Mouse (Mus musculus) intestine, postnatal 0 days (tissue): ENCODE data around the gene Syne2. TPM values are rescaled to one million over a fixed set of nuclear protein-coding genes. Genes with fewer than 3 reads are reported as not detected.

Experiments used
- ATAC-seq: fragments of 200-750 bp; cut with Nextera tagmentation; 2 replicates; pipeline ENCODE4 v1.8.0; 2017; ENCODE audit warnings: mild to moderate bottlenecking, moderate TSS enrichment, moderate library complexity
- H3K27ac ChIP-seq: fragments of 300-500 bp; sonication (generic); 2 replicates; pipeline ENCODE4 v1.5.1; 2014; ENCODE audit warnings: mild to moderate bottlenecking, low read depth, low read length, moderate library complexity
- H3K27me3 ChIP-seq: fragments of 300-500 bp; sonication (generic); replicated peaks from 2 replicates; pipeline ENCODE4 v1.6.1; 2014; ENCODE audit warnings: low read length, mixed read lengths; ENCODE audit not compliant: control insufficient read depth, insufficient read depth
- H3K36me3 ChIP-seq: fragments of 300-500 bp; sonication (generic); 2 replicates; pipeline ENCODE4 v1.6.1; 2014; ENCODE audit warnings: mild to moderate bottlenecking, moderate library complexity; ENCODE audit not compliant: control insufficient read depth, insufficient read depth
- H3K4me1 ChIP-seq: fragments of 300-500 bp; sonication (generic); replicated peaks from 2 replicates; pipeline ENCODE4 v1.6.1; 2014; ENCODE audit warnings: antibody characterized with exemption, low read length, mixed read lengths; ENCODE audit not compliant: control insufficient read depth, insufficient read depth
- H3K4me2 ChIP-seq: fragments of 300-500 bp; sonication (generic); replicated peaks from 2 replicates; pipeline ENCODE4 v1.6.1; 2014; ENCODE audit warnings: low read depth, mild to moderate bottlenecking, moderate library complexity
- H3K4me3 ChIP-seq: fragments of 300-500 bp; sonication (generic); 2 replicates; pipeline ENCODE4 v1.5.1; 2014; ENCODE audit warnings: low read depth, low read length
- H3K9ac ChIP-seq: fragments of 300-500 bp; sonication (generic); 2 replicates; pipeline ENCODE4 v1.6.1; 2014; ENCODE audit warnings: mild to moderate bottlenecking, low read depth, low read length
- H3K9me3 ChIP-seq: fragments of 300-500 bp; sonication (generic); 2 replicates; pipeline ENCODE4 v1.6.1; 2016; ENCODE audit warnings: mixed run types; ENCODE audit not compliant: control insufficient read depth
- CTCF ChIP-seq: sonication (generic); IDR thresholded peaks from 2 replicates; pipeline ENCODE4 v1.5.1; 2016; ENCODE audit warnings: low read depth, mild to moderate bottlenecking, control low read depth, antibody characterized with exemption, moderate library complexity
- WGBS: fragments of 180-500 bp; shearing (Covaris S2); extraction: QIAGEN DNeasy Blood & Tissue Kit; methylation state at CpG from one replicate; pipeline ENCODE4 v1.1.7; 2014; 5-methylcytosine and 5-hydroxymethylcytosine counted together
- polyA plus RNA-seq: library from polyadenylated mRNA; unstranded; fragments of >200 nt; fragmentation: Nextera tagmentation; extraction: Ambion mirVana; gene quantifications from 2 replicates; pipeline ENCODE4 v1.2.1, GENCODE M21; 2015

Syne2 gene
- polyA plus RNA-seq, 1 experiment from 2014 or later = 14.5 TPM

- no peak for ATAC-seq
- TF ChIP-seq CTCF = peak; percentile 50
Measured at GRCm38 (mm10) chr12:75901721-75902120, 83.8 kb downstream of the Syne2 start.

DNA sequence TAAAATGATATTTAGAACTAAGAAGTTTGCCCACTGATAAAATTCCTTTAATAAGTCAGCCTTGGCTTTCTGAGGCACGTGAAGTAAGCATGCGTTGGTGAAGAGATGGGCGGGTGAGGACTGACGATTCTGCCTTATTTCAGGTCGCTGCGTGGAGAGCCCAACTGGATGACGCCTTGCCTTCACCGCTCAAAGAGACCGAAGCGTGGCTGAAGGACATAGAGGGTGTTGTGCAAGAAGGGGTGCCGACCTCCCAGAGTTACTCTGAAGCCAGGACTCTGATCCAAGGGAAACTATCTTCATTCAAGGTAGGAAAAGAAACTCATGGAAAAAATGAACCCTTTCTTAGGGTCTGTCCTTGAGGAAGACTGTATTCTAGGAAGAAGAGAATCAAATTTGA, 86.1 kb downstream of the Syne2 start:
- Histone ChIP-seq H3K27ac (no peak overlapping the region), H3K36me3 (peaks cover 33% of the 10 kb centered on the region), H3K4me1 (no peaks in the 10 kb centered on the region), H3K4me3 (no peak overlapping the region), H3K9ac (no peak overlapping the region), H3K9me3 (no peaks in the 10 kb centered on the region), H3K27me3 (no peaks in the 10 kb centered on the region), H3K4me2 (no peak overlapping the region)
- WGBS = 92% methylated on average over 11 of the region's 11 CpGs
- ATAC-seq = no peak
- no peak for TF ChIP-seq CTCF

More at GRCm38 (mm10) chr12:75901721-75902120, 83.8 kb downstream of the Syne2 start:
- H3K9me3 ChIP-seq = no peaks in the 10 kb centered on the region
- 97% methylated on average over 9 of the region's 9 CpGs for WGBS
- no peaks in the 10 kb centered on the region for H3K4me1 ChIP-seq
- H3K4me2 ChIP-seq = no peak overlapping the region
- H3K9ac ChIP-seq = no peak overlapping the region
- H3K4me3 ChIP-seq = no peak overlapping the region
- peaks cover 20% of the 10 kb centered on the region for H3K36me3 ChIP-seq
- no peaks in the 10 kb centered on the region for H3K27me3 ChIP-seq
- no peak overlapping the region for H3K27ac ChIP-seq

GRCm38 (mm10) chr12:75905304-75905703, 87.4 kb downstream of the Syne2 start:
- Histone ChIP-seq H3K4me3 (no peak overlapping the region), H3K9me3 (no peaks in the 10 kb centered on the region), H3K9ac (no peak overlapping the region), H3K27me3 (no peaks in the 10 kb centered on the region), H3K4me2 (no peak overlapping the region), H3K27ac (no peak overlapping the region), H3K36me3 (peaks cover 40% of the 10 kb centered on the region), H3K4me1 (no peaks in the 10 kb centered on the region)
- TF ChIP-seq CTCF = no peak
- 81% methylated on average over 7 of the region's 7 CpGs for WGBS
- ATAC-seq = no peak

DNA sequence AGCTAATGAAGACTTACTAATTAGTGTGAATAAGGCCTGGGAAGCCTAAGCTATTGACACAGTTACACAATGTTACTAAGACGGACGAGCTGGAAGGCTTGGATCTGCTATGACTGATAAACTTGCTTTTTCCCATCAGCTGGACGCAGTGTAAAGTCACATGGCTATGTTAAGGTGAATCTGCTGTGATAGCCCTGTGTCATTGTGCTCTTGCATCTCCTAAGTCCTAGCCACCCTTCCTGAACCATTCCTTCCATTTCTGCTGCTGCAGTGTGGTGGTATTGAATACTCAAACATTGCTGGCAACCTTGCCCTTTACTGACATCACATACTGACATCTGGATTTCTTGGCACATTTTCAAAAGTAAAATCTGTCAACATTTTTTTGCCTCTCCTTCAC, 90.5 kb downstream of the Syne2 start:
- WGBS = 76% methylated on average over 3 of the region's 3 CpGs
- Histone ChIP-seq H3K27me3 (no peaks in the 10 kb centered on the region), H3K36me3 (peaks cover 64% of the 10 kb centered on the region), H3K9me3 (no peaks in the 10 kb centered on the region), H3K4me1 (no peaks in the 10 kb centered on the region), H3K4me2 (no peak overlapping the region), H3K9ac (no peak overlapping the region), H3K27ac (no peak overlapping the region), H3K4me3 (no peak overlapping the region)
- ATAC-seq = no peak
- TF ChIP-seq CTCF = no peak

GRCm38 (mm10) chr12:75915694-75916093, 97.8 kb downstream of the Syne2 start:
- H3K9ac ChIP-seq = no peak overlapping the region
- no peaks in the 10 kb centered on the region for H3K27me3 ChIP-seq
- H3K36me3 ChIP-seq = peaks cover 32% of the 10 kb centered on the region
- TF ChIP-seq CTCF = no peak
- no peak for ATAC-seq
- H3K27ac ChIP-seq = no peak overlapping the region
- H3K4me1 ChIP-seq = no peaks in the 10 kb centered on the region
- no peaks in the 10 kb centered on the region for H3K9me3 ChIP-seq
- no peak overlapping the region for H3K4me3 ChIP-seq
- no peak overlapping the region for H3K4me2 ChIP-seq
- WGBS = 59% methylated on average over 5 of the region's 5 CpGs

- Histone ChIP-seq H3K4me1 (no peaks in the 10 kb centered on the region), H3K9me3 (no peaks in the 10 kb centered on the region), H3K36me3 (peaks cover 17% of the 10 kb centered on the region), H3K4me3 (no peak overlapping the region), H3K27ac (no peak overlapping the region), H3K4me2 (no peak overlapping the region), H3K9ac (no peak overlapping the region), H3K27me3 (no peaks in the 10 kb centered on the region)
- no peak for ATAC-seq
- TF ChIP-seq CTCF = no peak
- 60% methylated on average over 2 of the region's 2 CpGs for WGBS
Measured at GRCm38 (mm10) chr12:75918415-75918814, 100.5 kb downstream of the Syne2 start.

GRCm38 (mm10) chr12:75918914-75919313, 101.0 kb downstream of the Syne2 start:
- Histone ChIP-seq H3K4me2 (no peak overlapping the region), H3K4me1 (no peaks in the 10 kb centered on the region), H3K27ac (no peak overlapping the region), H3K9me3 (no peaks in the 10 kb centered on the region), H3K27me3 (no peaks in the 10 kb centered on the region), H3K4me3 (no peak overlapping the region), H3K9ac (no peak overlapping the region), H3K36me3 (peaks cover 19% of the 10 kb centered on the region)
- ATAC-seq = no peak
- 49% methylated on average over 6 of the region's 6 CpGs for WGBS
- TF ChIP-seq CTCF = peak; percentile 75
